Mouse (Mus musculus): Measurements from ENCODE around the gene Cited1. TPM values are rescaled to one million over a fixed set of nuclear protein-coding genes. Genes with fewer than 3 reads are reported as not detected.
"Not testable (repeated sequence)": the region's sequence is repeated elsewhere in the genome, so short reads cannot be mapped to it uniquely, and the experiment has no call there.

Cited1 gene
- polyA plus RNA-seq (2012; rRNA removed): 124 and 138 TPM in 2 replicates

- no peak for DNase-seq (ENCODE audit: low read depth)
Measured at GRCm38 (mm10) chrX:102251937-102252860, at the start of gene Cited1. Cited1 (minus strand) TSS chrX:102252181.

GRCm38 (mm10) chrX:102284889-102285288 lies 32.9 kb upstream of the Cited1 start:
- DNase-seq (ENCODE audit: low read depth): no peak

GRCm38 (mm10) chrX:102262620-102263345 lies 10.8 kb upstream of the Cited1 start:
- DNase-seq (ENCODE audit: low read depth): no peak

GRCm38 (mm10) chrX:102259772-102260171 lies 7.8 kb upstream of the Cited1 start:
- DNase-seq (ENCODE audit: low read depth): no peak

- DNase-seq (ENCODE audit: low read depth): no peak
Measured at GRCm38 (mm10) chrX:102253892-102254291, 1.9 kb upstream of the Cited1 start.

GRCm38 (mm10) chrX:102251221-102251936 lies 602 bp downstream of the Cited1 start:
- DNase-seq (ENCODE audit: low read depth): no peak

GRCm38 (mm10) chrX:102250891-102251170 lies 1.1 kb downstream of the Cited1 start:
- DNase-seq (ENCODE audit: low read depth): no peak

- no peak for DNase-seq (ENCODE audit: low read depth)
Measured at GRCm38 (mm10) chrX:102250150-102250890, 1.7 kb downstream of the Cited1 start.

GRCm38 (mm10) chrX:102244334-102244733 lies 7.6 kb downstream of the Cited1 start:
- no peak for DNase-seq (ENCODE audit: low read depth)

GRCm38 (mm10) chrX:102219126-102219525 lies 32.9 kb downstream of the Cited1 start:
- DNase-seq (ENCODE audit: low read depth): no peak

GRCm38 (mm10) chrX:102215356-102215755 lies 36.6 kb downstream of the Cited1 start:
- DNase-seq (ENCODE audit: low read depth): not testable (repeated sequence)

Other genes with a start within 250 kb of the Cited1 start
- 22.2 and 26.7 TPM in 2 replicates for gene Rtl5, start 180.9 kb downstream of the Cited1 start, polyA plus RNA-seq (2012; rRNA removed)
- gene Pin4, start 132.7 kb downstream of the Cited1 start, polyA plus RNA-seq (2012; rRNA removed): 5.0 and 5.6 TPM in 2 replicates
- 0.14 and 0.18 TPM in 2 replicates for gene Ercc6l, start 95.1 kb downstream of the Cited1 start, polyA plus RNA-seq (2012; rRNA removed)
- 620 and 709 TPM in 2 replicates for gene Rps4x, start 62.8 kb downstream of the Cited1 start, polyA plus RNA-seq (2012; rRNA removed)

All from gonadal fat pad, adult 2 months (tissue).